Mouse (Mus musculus): ENCODE results near the gene Idi1. TPM values are rescaled to one million over a fixed set of nuclear protein-coding genes. Genes with fewer than 3 reads are reported as not detected.
"Not testable (repeated sequence)": the region's sequence is repeated elsewhere in the genome, so short reads cannot be mapped to it uniquely, and the experiment has no call there.

Gene Idi1
- total RNA-seq (2014; rRNA removed; ENCODE audit: low replicate concordance) (21.0 and 31.7 TPM in 2 replicates), polyA plus RNA-seq (2015; fragmentation: Nextera tagmentation; extraction: Ambion mirVana) (27.8 and 29.0 TPM in 2 replicates)

DNA sequence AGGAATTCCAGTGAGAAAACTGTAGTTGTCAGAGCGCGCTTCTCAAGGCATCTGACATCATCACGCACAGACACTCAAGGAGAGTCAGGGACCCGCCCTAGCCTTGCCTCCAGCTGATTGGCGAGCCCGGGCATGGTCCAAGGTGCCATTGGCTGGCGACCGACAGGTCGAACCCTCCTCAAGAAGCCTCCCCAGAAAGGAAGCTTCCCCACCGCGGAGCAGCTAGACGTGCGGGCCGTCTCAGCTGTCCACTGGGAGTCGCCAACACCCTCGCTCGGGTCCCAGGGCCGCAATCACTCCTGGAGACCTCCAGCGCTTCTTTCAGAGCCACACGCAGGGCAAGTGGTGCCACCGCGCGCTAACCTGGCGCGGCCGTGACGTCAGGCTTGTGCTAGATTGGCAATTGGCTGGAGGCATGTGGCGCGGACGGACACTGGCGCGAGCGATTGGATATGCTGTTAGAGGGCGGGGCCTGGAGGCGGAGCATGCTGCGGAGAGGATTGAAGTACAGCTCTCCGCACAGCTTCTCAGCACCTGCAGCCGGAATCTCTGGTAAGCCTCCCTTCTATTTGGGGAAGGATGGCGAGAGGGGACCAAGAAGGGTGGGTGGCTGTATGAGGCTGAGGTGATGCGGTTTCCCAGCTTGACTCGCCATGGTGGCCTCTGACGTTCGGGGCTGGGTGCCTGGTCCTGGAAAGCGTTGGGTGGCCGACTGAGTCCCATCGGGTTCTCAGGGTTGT is at the start of gene Idi1:
Idi1 (plus strand) TSS at position 57 of the 740 bp plus-strand sequence.
- H3K9ac ChIP-seq (replicated peaks; ENCODE audit: low read depth, low read length) = peak within 1 kb of the TSS; percentile 51
- TF ChIP-seq EP300 (IDR thresholded peaks at IDR 0.05; ENCODE audit: low read depth) = no peak
- TF ChIP-seq CTCF (IDR thresholded peaks at IDR 0.05; ENCODE audit: low read depth) = no peak
- ATAC-seq (ENCODE audit: insufficient read depth, low read depth) = peak; percentile 100
- H3K4me3 ChIP-seq (ENCODE audit: low read depth, low read length) = peak within 1 kb of the TSS; percentile 59
- H3K4me1 ChIP-seq (ENCODE audit: control insufficient read depth, insufficient read depth) = 0 out of 2 replicates have a peak, but pooled peaks cover 3% of the 10 kb centered on the region
- H3K36me3 ChIP-seq (replicated peaks; ENCODE audit: control insufficient read depth, insufficient read depth, low read length) = peaks cover 11% of the 10 kb centered on the region; the same call in 1 of the 2 replicates
- H3K27me3 ChIP-seq (ENCODE audit: control insufficient read depth, insufficient read depth, low read length) = no peaks in the 10 kb centered on the region
- peak; percentile 97 for DNase-seq (ENCODE audit: low spot score)
- H3K27ac ChIP-seq (ENCODE audit: low read depth) = peak within 1 kb of the TSS; percentile 73
- under 1% methylated on average over 46 of the region's 46 CpGs for WGBS
- H3K4me2 ChIP-seq (ENCODE audit: low read depth, low read length) = peak within 1 kb of the TSS; percentile 69
- no peaks in the 10 kb centered on the region for H3K9me3 ChIP-seq (replicated peaks; ENCODE audit: control insufficient read depth, low read length)

DNA sequence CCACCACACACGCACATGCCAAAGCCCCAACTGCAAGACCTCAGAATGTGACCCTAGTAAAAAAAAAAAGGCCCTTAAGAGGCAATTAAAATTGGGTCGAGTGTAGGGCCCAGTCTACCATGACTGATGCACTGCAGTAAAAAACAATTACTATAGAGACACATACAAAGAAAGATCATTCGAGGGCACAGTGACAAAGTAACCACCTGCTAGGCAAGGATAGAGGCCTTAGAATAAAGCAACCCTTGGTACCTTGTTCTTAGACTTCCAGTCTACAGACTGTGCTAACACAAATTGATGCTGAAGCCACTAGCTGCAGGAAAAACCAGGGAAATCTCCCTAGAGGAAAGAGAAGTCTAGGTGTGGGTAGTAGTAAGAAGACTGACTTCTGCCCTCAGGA is 46.9 kb upstream of the Idi1 start:
- no peak overlapping the region for H3K4me2 ChIP-seq (ENCODE audit: low read depth, low read length)
- no peaks in the 10 kb centered on the region for H3K4me1 ChIP-seq (ENCODE audit: control insufficient read depth, insufficient read depth)
- DNase-seq (ENCODE audit: low spot score) (no peak), ATAC-seq (ENCODE audit: insufficient read depth, low read depth) (no peak)
- H3K27me3 ChIP-seq (ENCODE audit: control insufficient read depth, insufficient read depth, low read length) = no peaks in the 10 kb centered on the region
- H3K9ac ChIP-seq (replicated peaks; ENCODE audit: low read depth, low read length) = no peak overlapping the region
- no peak for TF ChIP-seq CTCF (IDR thresholded peaks at IDR 0.05; ENCODE audit: low read depth)
- no peak for TF ChIP-seq EP300 (IDR thresholded peaks at IDR 0.05; ENCODE audit: low read depth)
- WGBS = 82% methylated on average over 3 of the region's 3 CpGs
- no peaks in the 10 kb centered on the region for H3K9me3 ChIP-seq (replicated peaks; ENCODE audit: control insufficient read depth, low read length)
- H3K36me3 ChIP-seq (replicated peaks; ENCODE audit: control insufficient read depth, insufficient read depth, low read length) = peaks cover 85% of the 10 kb centered on the region
- no peak overlapping the region for H3K27ac ChIP-seq (ENCODE audit: low read depth)
- no peak overlapping the region for H3K4me3 ChIP-seq (ENCODE audit: low read depth, low read length)

DNA sequence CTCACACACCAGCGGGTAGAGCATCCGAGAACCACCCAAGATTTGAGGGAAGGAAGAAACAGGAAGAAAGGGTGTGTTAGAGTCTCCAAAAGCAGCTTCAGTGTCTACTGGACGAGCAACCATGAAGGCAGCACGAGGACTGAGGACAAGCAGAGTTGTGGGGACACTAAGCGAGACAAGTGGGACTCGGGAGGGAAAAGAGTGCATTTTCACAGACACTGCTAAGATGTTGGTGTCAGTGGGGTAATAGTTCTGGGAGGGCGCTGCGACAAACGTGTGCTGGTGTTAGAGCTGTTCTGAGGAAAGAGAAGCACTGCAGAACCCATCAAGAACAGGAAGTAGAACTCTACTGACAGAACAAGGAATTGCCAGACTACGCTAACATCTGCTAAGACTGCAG is 46.2 kb upstream of the Idi1 start:
- 86% methylated on average over 10 of the region's 10 CpGs for WGBS
- DNase-seq (ENCODE audit: low spot score) (no peak), ATAC-seq (ENCODE audit: insufficient read depth, low read depth) (0 out of 2 replicates have a peak, but pooled peaks have one; percentile 18)
- Histone ChIP-seq H3K9me3 (replicated peaks; ENCODE audit: control insufficient read depth, low read length) (no peaks in the 10 kb centered on the region), H3K36me3 (replicated peaks; ENCODE audit: control insufficient read depth, insufficient read depth, low read length) (peaks cover 83% of the 10 kb centered on the region), H3K4me3 (ENCODE audit: low read depth, low read length) (no peak overlapping the region), H3K4me2 (ENCODE audit: low read depth, low read length) (no peak overlapping the region), H3K27me3 (ENCODE audit: control insufficient read depth, insufficient read depth, low read length) (no peaks in the 10 kb centered on the region), H3K4me1 (ENCODE audit: control insufficient read depth, insufficient read depth) (no peaks in the 10 kb centered on the region), H3K9ac (replicated peaks; ENCODE audit: low read depth, low read length) (no peak overlapping the region), H3K27ac (ENCODE audit: low read depth) (peak overlapping the region; percentile 82)
- TF ChIP-seq EP300 (IDR thresholded peaks at IDR 0.05; ENCODE audit: low read depth) (no peak), CTCF (IDR thresholded peaks at IDR 0.05; ENCODE audit: low read depth) (no peak)

- H3K27me3 ChIP-seq (ENCODE audit: control insufficient read depth, insufficient read depth, low read length) = no peaks in the 10 kb centered on the region
- no peak overlapping the region for H3K9ac ChIP-seq (replicated peaks; ENCODE audit: low read depth, low read length)
- ATAC-seq (ENCODE audit: insufficient read depth, low read depth) = peak; percentile 77
- TF ChIP-seq CTCF (IDR thresholded peaks at IDR 0.05; ENCODE audit: low read depth) (no peak), EP300 (IDR thresholded peaks at IDR 0.05; ENCODE audit: low read depth) (0 out of 2 replicates have a peak, but pooled peaks have one; percentile 40)
- H3K4me1 ChIP-seq (ENCODE audit: control insufficient read depth, insufficient read depth) = no peaks in the 10 kb centered on the region
- H3K9me3 ChIP-seq (replicated peaks; ENCODE audit: control insufficient read depth, low read length) = no peaks in the 10 kb centered on the region
- WGBS = 59% methylated on average over 6 of the region's 6 CpGs
- DNase-seq (ENCODE audit: low spot score) = peak; percentile 58
- peaks cover 78% of the 10 kb centered on the region for H3K36me3 ChIP-seq (replicated peaks; ENCODE audit: control insufficient read depth, insufficient read depth, low read length)
- H3K27ac ChIP-seq (ENCODE audit: low read depth) = peak overlapping the region; percentile 82
- no peak overlapping the region for H3K4me3 ChIP-seq (ENCODE audit: low read depth, low read length)
- no peak overlapping the region for H3K4me2 ChIP-seq (ENCODE audit: low read depth, low read length)
Observed at GRCm38 (mm10) chr13:8839937-8840336, 45.4 kb upstream of the Idi1 start.

- peaks cover 75% of the 10 kb centered on the region for H3K36me3 ChIP-seq (replicated peaks; ENCODE audit: control insufficient read depth, insufficient read depth, low read length)
- no peak for DNase-seq (ENCODE audit: low spot score)
- no peaks in the 10 kb centered on the region for H3K9me3 ChIP-seq (replicated peaks; ENCODE audit: control insufficient read depth, low read length)
- TF ChIP-seq CTCF (IDR thresholded peaks at IDR 0.05; ENCODE audit: low read depth) (no peak), EP300 (IDR thresholded peaks at IDR 0.05; ENCODE audit: low read depth) (no peak)
- H3K27ac ChIP-seq (ENCODE audit: low read depth) = peak overlapping the region; percentile 82
- H3K4me2 ChIP-seq (ENCODE audit: low read depth, low read length) = no peak overlapping the region
- no peak overlapping the region for H3K9ac ChIP-seq (replicated peaks; ENCODE audit: low read depth, low read length)
- no peaks in the 10 kb centered on the region for H3K4me1 ChIP-seq (ENCODE audit: control insufficient read depth, insufficient read depth)
- 61% methylated on average over 2 of the region's 2 CpGs for WGBS
- no peaks in the 10 kb centered on the region for H3K27me3 ChIP-seq (ENCODE audit: control insufficient read depth, insufficient read depth, low read length)
- ATAC-seq (ENCODE audit: insufficient read depth, low read depth) = no peak
- H3K4me3 ChIP-seq (ENCODE audit: low read depth, low read length) = no peak overlapping the region
Observed at GRCm38 (mm10) chr13:8840941-8841340, 44.4 kb upstream of the Idi1 start.

DNA sequence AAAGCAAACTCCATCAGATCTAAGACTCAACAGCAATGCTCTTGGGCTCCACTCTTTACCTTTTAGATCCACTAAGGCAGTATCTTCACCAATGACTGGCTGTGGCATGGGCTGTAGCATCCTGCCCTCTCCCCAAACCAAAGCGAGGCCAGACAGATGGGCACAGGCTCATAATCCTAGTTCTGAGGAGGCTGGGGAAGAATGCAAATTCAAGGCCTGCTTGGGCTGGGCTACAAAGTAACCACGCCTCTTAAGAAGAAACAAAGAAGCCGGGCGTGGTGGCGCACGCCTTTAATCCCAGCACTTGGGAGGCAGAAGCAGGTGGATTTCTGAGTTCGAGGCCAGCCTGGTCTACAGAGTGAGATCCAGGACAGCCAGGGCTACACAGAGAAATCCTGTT is 43.5 kb upstream of the Idi1 start:
- peaks cover 74% of the 10 kb centered on the region for H3K36me3 ChIP-seq (replicated peaks; ENCODE audit: control insufficient read depth, insufficient read depth, low read length)
- not testable (repeated sequence) for H3K4me2 ChIP-seq (ENCODE audit: low read depth, low read length); H3K27me3 ChIP-seq (ENCODE audit: control insufficient read depth, insufficient read depth, low read length); H3K4me1 ChIP-seq (ENCODE audit: control insufficient read depth, insufficient read depth); H3K9ac ChIP-seq (replicated peaks; ENCODE audit: low read depth, low read length); DNase-seq (ENCODE audit: low spot score); H3K4me3 ChIP-seq (ENCODE audit: low read depth, low read length); H3K9me3 ChIP-seq (replicated peaks; ENCODE audit: control insufficient read depth, low read length); H3K27ac ChIP-seq (ENCODE audit: low read depth); ATAC-seq (ENCODE audit: insufficient read depth, low read depth)
- 94% methylated on average over 7 of the region's 7 CpGs for WGBS
